Mouse (Mus musculus): ENCODE data around the gene Tmem100.

Gene Tmem100

DNA sequence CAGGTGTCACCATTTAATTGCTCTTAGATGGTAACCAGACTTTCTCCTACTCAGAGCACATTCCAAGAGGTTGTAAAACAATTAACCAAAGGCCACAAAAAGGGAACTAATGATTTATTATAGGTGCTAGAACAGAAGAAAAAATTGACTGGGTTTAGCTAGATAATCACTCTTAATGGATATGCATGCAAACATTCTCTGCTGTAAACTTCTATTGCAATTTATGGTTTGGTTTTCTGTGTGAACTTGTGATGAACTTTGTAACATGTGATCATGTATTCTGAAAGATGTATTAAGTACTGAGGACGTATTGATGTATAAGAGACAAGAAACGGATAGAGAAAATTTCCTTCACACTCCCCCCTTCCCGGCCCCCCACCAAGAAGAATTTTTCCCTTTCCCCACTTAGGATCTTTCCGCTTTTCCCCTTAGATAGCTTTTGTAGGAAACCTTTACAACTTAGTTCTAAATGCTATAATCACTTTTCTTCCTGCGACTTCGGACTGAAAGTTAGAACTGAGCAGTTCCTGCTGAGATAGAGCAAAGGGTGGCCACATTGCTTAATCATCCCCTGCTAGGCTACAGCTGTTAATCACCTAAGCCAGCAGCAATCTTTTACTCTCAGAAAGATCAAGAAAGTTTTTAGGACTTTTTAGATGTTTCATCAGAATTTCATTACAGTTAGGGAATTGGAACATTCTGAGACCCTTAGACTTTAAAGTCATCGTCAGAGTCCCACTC lies 22.2 kb upstream of the Tmem100 start:
- intact Hi-C loops (cut with DNase I), result no loop called here

DNA sequence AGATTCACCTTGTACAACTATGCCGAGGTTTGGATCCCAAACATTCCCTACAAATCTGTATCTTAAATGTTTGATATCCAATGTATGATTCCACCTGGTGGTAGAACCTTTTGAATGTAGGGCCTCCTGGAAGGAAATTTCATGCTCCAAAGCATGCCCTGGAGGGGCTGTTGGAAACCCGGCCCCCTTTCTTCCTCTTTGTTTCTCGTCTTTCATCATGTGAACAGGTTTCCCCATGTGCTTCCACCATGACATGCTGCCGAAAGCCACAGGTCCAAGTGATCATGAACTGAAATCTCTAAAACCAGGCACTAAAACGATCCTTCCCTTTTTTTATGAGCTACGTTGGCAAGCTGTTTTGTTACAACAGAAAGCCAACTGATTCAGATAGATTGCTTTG lies 16.5 kb upstream of the Tmem100 start:
- intact Hi-C loops (cut with DNase I), result no loop called here

DNA sequence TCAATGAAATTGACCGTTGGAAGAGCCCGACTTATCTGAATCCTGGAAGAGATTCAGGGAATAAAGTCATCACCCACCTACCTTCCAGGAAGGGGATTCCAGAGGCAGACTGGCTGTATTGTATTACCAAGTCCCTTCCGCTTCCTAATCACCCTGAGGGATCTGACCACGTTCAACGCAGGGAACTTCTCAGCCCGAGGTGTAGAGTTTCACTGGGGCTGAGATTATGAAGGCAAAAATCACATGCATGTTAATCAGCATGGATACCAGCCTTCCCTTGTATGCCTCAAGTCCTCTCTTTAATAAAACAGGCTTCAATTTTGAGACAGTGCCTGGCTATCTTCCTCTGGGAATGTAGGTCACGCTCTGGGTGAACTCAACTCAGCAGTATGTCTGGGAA lies 14.9 kb upstream of the Tmem100 start:
- intact Hi-C loops (cut with DNase I), result no loop called here

DNA sequence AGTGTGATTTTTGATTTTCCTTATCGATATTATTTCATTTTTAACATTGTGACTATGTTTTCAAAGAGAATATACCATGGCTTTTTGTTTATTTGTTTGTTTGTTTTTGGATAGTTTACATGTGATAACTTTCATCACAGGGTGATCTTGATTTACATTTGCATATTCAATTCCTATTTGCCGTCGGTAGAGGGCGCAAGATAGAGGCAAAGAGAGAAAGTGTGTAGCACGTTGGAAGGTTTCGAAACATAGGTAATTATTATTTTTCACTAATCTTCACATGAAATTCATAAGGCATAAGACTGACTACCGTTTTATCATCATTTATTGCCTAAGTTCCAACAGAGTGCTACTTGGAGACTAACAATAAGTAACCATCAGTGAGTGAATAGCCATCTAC lies 11.0 kb upstream of the Tmem100 start:
- intact Hi-C loops (cut with DNase I), result no loop called here

DNA sequence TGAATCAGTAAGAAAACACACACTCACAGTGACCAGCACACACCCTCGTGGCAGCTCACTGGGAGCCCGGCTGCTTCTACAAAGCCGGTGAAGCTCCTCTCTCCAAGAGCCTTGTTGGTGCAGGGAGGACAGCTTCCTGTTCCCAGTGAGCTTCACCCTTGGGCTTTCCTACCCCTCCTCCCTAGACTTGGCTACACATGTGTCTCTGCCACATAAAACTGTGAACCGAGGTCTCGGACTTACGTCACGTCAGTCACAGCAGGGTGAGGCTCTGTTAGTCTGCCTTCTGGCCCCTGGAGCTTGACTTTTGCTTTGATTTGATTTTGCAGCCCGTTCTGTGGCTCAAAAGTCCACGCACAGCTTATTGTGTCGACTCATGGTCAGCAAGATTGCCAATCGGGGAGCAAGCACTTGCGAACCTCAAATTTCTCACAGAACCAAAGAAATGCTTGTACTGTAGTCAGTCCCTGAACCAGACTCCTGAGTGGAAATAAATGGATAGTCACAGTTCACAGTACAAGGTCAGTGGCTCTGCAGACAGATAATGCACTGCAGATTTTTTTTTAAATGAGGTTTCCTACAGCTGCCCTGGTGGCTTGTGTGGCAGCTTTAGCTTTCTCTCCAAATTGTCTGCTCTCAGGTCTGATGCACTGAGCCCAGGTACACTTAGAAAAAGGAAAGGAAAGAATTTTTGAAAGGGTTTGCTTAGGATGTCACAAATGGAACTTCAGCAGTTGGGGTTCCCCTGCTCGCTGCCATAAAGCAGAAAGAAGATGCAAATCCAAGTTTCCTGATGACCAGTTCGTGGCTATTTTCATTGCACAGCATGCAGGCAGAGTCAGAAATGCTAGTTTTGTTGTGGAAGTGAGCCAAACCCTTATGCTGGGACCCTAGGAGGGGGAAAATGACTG lies 4.0 kb upstream of the Tmem100 start:
- intact Hi-C loops (cut with DNase I), result no loop called here

DNA sequence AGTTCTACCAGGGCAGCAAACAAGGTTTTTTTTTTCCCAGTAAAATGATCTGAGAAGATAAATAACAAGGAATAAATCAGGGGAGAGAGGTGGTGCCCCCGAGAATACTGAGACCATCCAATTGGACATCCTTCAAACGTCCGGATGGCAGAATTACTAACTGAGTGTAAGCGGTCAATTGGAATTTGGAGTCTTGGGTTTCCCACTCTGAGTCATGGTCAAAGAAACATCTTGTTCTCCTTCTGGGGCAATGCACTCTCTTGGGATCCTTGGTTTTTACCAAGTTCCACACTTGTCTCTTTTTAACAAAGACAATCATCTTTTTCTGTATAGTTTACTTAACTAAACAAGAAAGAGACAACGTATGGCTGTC lies 3.4 kb upstream of the Tmem100 start:
- intact Hi-C loops (cut with DNase I), result no loop called here

DNA sequence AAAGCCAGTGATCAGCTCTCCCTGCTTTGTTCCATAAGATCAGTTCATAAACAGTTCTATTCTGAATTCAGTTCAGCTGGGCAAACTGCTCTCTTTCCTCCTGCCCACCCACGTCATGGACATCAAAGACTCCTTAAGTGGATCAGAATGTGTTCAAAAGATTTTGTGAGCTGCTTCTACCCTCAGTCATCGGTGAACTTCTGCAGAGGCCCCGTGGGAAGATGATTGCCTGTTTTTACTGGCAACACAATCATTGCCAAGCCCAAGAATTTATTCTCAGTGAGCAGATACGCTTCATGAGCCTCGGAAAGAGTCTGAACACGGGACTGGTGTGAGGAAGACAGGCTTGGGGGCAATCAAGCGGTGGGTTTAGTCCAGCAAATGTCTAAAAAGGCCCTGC lies 2.9 kb upstream of the Tmem100 start:
- intact Hi-C loops (cut with DNase I), result no loop called here

DNA sequence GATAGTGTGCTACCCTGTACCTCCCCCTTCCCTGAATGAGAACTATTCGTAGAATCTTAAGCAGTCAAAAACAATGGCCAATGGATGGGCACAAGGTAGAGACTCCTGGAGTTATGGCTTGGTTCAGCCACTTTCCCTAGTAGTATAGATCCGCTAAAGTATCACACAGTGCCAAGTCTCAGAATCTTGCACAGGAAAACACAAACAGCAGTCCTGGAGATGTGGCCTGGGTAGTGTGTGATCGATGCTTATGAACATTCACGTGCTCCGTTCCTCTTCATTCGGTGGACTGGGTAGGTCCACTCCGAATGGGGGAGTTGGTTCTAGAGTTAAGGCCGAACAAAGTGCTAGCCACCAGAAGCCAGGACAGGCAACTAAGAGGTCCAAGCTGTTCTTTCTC lies 1.4 kb upstream of the Tmem100 start:
- intact Hi-C loops (cut with DNase I), result no loop called here

DNA sequence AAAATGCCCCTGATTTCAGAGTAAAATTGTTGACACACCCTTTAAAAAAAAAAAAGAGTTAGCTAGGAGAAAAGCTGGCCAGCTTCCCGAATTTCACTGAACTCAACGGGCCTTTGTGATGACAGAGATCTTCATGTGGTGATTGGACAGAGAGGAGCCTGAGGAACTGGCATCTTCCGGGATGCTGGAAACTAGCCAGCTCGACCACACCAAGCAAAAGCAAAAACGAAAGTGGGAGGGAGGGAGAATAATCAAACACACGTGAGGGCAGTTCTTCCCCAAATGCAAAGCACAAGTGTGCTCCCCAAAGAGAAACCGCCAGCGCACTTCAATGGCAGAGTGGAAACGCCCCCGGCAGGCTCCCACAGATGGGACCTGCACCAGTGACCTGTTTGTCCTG lies 794 bp upstream of the Tmem100 start:
- intact Hi-C loops (cut with DNase I), result no loop called here

DNA sequence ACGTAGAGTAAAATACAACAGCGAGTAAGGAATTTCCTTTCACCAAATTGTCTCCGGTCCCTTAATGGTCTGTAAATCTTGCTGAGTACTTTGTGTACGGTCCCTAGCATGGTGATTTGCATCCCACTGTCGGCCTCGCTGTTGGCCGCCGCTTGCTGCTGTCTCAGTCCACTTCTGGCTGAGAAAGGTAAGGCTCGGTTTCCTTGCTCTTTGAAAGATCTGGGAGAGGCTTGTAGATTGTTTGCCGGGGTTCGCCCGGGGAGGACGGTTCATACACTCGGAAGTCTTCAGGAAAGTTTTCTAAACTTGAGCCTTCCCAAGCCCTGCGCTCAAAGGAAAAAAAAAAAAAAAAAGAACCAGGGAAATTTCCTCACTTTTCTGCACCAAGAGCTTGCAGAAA lies 409 bp downstream of the Tmem100 start:
- intact Hi-C loops (cut with DNase I), result loop anchor here (5.0 kb wide), 1 partner anchor 43 kb away; no protein-coding TSS in a partner anchor

DNA sequence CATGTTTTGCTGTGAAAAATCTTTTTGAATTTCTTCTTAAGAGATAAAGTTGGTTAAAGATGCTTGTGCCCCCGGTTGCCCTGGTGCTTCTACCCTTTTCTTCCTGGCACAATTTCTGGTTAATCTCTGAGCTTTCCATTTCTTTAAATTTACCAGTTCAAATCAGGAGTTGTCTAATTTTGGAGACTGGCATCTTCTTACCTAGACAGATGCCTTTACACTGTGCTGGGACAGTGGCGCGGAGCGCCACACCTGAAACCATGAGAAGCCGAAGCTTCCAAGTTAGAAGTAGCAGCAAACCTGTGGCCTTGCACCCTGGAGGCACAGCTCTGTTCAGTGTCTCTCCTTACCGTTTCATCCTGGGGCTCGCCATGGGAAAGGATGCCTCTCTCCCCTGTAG lies 928 bp downstream of the Tmem100 start:
- intact Hi-C loops (cut with DNase I), result loop anchor here (5.0 kb wide), 1 partner anchor 44 kb away; no protein-coding TSS in a partner anchor

DNA sequence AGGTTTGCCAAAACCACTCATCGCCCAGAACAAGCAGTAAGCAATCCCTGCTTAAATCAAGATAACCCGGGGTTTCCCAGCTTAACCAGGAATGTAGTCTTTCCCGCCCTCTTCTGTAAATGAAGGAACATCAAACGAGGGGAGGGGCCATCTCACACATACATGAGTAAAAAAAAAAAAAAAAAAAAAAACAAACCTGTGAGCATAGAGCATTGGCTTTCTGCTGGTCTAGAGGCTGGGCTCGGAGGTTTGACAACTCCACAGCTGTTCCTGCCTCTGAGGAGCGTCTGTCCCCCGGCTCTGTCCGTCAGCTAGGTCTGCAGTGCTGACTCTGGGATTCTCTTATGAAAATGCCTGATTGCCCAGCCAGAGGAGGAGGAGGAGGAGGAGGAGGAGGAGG lies 2.7 kb downstream of the Tmem100 start:
- intact Hi-C loops (cut with DNase I), result loop anchor here (5.0 kb wide), 1 partner anchor 46 kb away; no protein-coding TSS in a partner anchor

DNA sequence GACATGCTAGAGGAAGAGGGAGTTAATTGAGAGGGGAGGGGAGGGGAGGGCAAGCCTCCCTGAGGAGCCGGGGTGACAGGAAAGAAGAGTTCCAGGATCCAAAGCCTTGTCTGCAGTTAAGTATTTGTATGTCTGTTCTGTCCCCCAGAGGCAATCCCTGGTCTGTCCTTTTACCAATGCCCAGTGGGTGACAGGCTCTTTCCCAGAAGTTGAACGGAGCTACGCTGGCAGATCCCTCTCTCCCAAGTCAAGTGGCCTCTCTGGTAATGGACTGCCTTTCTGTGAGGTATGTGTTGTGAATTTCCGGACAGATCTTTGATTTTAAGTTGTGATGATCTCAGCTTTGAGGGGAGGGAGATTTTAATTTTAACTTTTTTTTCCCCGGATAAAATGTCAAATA lies 3.3 kb downstream of the Tmem100 start:
- intact Hi-C loops (cut with DNase I), result loop anchor here (5.0 kb wide), 1 partner anchor 46 kb away; no protein-coding TSS in a partner anchor

DNA sequence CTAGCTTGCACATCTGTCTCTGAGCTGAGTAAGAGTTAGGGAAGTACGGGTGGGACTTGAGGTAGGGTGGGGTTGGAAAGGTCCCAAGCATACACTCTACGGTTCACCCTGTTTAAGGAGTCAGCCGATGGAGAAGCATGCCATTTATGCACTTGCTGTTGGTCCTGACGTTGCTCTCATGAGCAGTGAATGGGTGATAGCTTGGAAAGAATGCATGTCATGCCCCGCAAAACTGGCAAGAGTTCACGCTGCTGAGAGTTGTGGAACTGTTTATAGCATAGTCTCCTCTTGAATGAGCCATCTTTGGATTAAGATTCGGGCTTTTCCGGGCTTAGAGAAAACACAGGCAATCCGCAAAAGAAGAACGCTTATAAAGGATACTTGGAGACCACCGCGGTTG lies 4.5 kb downstream of the Tmem100 start:
- intact Hi-C loops (cut with DNase I), result loop anchor here (5.0 kb wide), 1 partner anchor 47 kb away; no protein-coding TSS in a partner anchor

DNA sequence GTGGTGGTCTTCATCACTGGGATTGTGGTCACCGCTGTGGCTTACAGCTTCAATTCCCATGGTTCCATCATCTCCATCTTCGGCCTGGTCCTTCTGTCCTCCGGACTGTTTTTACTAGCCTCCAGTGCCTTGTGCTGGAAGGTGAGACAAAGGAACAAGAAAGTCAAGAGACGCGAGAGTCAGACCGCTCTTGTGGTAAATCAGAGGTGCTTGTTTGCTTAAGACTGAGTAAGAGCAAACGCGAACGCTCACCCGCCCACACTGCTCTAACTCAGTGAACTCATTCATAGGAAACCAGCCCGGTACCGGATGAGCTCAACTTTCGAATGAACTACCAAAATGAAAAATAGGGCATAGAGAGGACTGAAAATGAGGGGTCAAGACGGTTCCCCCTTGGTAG lies 5.4 kb downstream of the Tmem100 start:
- intact Hi-C loops (cut with DNase I), result no loop called here

DNA sequence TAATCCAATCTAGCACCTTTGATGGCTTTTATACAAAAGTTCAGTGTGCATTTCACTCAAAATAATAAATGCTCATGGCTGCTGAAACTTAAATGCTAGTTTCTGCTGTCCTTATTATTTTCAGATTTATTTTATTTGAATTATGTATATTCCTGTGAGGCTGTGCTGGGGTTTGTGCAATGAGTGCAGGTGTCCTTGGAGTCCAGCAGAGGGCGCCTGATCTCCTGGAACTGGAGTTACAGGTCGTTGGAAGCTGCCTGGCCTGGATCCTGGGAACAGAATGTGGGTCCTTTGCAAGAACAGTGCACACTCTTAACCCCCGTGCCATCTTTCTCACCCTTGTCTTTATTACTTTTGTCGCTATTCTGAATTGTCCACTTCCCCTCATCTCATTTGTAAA lies 6.3 kb downstream of the Tmem100 start:
- intact Hi-C loops (cut with DNase I), result no loop called here

DNA sequence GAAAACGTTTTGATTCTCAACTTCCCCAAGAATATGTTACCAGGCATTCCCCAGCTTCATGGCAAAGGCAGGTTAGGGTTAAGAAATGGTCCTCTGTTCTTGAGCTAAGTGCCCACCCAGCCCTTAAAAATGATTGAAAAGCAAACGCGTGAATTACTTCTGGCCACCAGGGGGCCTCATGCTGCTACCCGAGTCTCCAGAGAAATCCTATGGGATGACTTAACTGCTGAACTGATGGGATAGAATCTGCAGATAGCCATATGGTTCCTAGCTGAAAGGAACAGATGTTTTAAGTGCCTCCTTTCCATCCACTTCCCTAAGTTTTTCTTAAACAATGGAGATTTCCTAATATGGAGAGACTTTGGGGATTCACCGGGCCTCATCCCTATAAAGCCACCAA lies 7.9 kb downstream of the Tmem100 start:
- intact Hi-C loops (cut with DNase I), result loop anchor here (1.0 kb wide), 1 partner anchor 132 kb away; no protein-coding TSS in a partner anchor

DNA sequence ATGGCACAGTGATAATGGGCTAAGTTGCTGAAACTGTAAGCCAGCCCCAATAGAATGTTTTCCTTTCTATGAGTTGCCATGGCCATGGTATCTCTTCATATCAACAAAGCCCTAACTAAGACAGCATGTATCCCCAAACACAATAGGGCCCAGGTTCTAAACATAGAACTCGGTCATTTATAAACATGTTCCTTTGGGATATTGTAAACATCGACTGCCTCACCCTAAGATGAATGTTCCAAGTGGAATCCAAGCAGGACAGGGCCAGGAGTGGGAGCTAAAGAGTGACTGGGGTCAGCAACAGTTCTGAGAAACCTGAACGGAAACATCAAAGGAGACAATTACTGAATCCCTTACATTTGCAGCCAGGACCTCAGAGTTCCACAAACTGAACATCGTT lies 14.3 kb downstream of the Tmem100 start:
- intact Hi-C loops (cut with DNase I), result no loop called here

DNA sequence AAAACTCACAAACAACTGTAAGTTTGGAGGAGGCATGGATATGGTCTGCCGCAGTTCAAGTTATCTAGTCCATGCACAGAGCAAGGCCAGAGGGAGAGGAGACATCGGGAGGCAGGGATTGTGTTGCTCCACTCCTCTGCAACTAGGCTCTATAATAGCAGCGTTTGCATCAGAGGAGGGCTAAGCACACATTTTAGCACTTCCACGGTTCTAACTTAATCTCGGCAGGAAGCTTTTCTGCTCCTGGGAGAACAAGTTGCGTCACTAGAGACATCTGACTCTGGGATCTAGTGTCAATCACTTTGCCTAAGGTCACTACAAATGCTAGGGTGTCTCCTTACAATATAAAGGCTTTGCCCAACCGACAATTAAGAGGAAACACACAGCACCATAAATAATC lies 16.1 kb downstream of the Tmem100 start:
- intact Hi-C loops (cut with DNase I), result no loop called here

DNA sequence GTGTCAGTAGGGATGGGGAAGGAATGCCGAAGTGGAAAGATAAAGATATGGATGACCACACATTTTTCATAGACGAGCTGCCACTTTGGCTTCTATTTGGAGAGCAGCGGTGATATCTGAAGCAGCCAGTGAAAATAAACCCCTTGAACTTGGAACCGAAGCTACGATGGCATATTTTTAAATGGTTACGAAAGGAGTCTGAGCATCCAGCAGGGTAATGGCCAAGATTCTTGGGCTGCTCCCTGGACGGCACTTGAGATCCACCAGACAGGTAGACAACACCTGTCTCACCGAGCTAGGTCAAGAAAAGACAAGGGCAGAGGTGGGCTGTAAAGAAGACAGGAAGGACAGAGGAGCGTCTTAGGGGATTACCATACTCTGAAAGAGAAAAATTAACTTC lies 17.1 kb downstream of the Tmem100 start:
- intact Hi-C loops (cut with DNase I), result no loop called here

DNA sequence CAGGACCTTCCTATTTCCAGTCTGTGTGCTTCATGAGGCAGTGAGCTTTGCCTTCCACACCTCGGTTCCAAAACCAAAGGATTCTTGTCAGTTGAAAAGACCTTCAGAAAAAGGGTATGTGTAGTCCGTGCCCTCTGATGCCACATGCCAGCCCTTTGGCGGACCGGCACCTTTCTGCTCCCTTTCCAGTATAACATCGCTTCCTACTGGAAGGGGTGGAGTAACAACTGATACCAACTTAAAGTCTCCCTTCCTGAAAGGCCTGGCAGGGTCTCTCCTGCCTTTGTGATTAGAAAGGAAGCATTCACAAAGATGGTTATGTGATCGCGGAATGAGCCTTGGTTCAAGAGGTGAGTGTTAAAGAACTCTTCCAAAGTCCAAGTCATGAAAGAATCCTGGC lies 19.9 kb downstream of the Tmem100 start:
- intact Hi-C loops (cut with DNase I), result no loop called here

DNA sequence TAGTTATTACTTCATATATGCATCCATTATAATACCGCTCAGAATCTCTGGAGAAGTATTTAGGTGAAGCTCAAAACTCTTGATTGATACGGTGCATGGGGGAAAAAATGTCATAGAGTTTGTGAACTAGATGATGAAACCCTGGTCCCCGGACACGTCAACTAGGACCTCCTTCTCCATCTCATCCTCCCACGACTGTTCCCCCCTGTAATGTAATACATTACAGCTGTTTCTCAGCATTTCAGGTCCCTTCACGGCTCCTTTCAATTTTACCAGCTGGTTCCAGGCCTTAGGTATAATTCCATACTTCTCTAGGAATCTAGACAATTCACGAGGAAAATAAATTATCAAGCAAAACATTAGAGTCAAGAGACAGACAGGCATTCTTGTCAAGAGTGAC lies 22.6 kb downstream of the Tmem100 start:
- intact Hi-C loops (cut with DNase I), result no loop called here

Measured in adrenal gland (tissue).